Mouse (Mus musculus) CH12.LX (cell line): ENCODE results near the gene Rassf10. TPM values are rescaled to one million over a fixed set of nuclear protein-coding genes. Genes with fewer than 3 reads are reported as not detected.
"Not testable (repeated sequence)": the region's sequence is repeated elsewhere in the genome, so short reads cannot be mapped to it uniquely, and the experiment has no call there.

Experiments used
- DNase-seq: peaks from one replicate; pipeline ENCODE4 v3.0.0-alpha.2; 2013; ENCODE audit errors: extremely low read depth
- H3K27ac ChIP-seq: 2 replicates; pipeline ENCODE4 v1.5.1; 2012; ENCODE audit warnings: low read depth, mild to moderate bottlenecking, control low read depth, moderate library complexity; ENCODE audit not compliant: insufficient read depth
- H3K27me3 ChIP-seq: replicated peaks from 2 replicates; pipeline ENCODE3; 2012; ENCODE audit warnings: inconsistent platforms
- H3K36me3 ChIP-seq, 2 experiments: replicated peaks in 1 of 2; 2 replicates each; pipeline versions ENCODE3 to v1.6.1; 2012; ENCODE audit warnings: inconsistent platforms in 1 of 2, low read length in 1 of 2, mild to moderate bottlenecking in 1 of 2, mixed read lengths in 1 of 2, moderate library complexity in 1 of 2; ENCODE audit not compliant: control insufficient read depth in 1 of 2, insufficient read depth in 1 of 2
- H3K4me1 ChIP-seq, 2 experiments: 2 replicates each; pipeline ENCODE4 v1.6.1; 2012; ENCODE audit warnings: inconsistent platforms in 1 of 2, moderate library complexity in 1 of 2; ENCODE audit not compliant: insufficient read depth in 2 of 2, control insufficient read depth in 1 of 2
- H3K4me2 ChIP-seq: 2 replicates; pipeline ENCODE4 v1.6.1; 2012; ENCODE audit warnings: low read depth, mild to moderate bottlenecking, control low read depth; ENCODE audit not compliant: poor library complexity, insufficient read depth, severe bottlenecking
- H3K4me3 ChIP-seq, 3 experiments: fragments of 150-350 bp in 1 of 3; sonication (generic) in 1 of 3; replicated peaks in 1 of 3; 2 replicates each; pipeline versions ENCODE3 to v1.5.1; 2011 to 2012; ENCODE audit warnings: low read depth in 2 of 3, low read length in 2 of 3, mild to moderate bottlenecking in 2 of 3, moderate library complexity in 2 of 3, control low read depth in 1 of 3, improper control_type of control experiment in 1 of 3, inconsistent platforms in 1 of 3, mixed read lengths in 1 of 3; ENCODE audit not compliant: poor library complexity in 1 of 3
- H3K79me2 ChIP-seq: replicated peaks from 2 replicates; pipeline ENCODE4 v1.6.1; 2012; ENCODE audit warnings: mild to moderate bottlenecking, moderate library complexity; ENCODE audit not compliant: control insufficient read depth, poor library complexity, insufficient read depth, severe bottlenecking; ENCODE audit errors: extremely low read depth
- H3K9ac ChIP-seq: 2 replicates; pipeline ENCODE4 v1.6.1; 2012; ENCODE audit warnings: low read depth, mild to moderate bottlenecking, control low read depth, moderate library complexity; ENCODE audit not compliant: insufficient read depth
- H3K9me3 ChIP-seq: replicated peaks from 2 replicates; pipeline ENCODE3; 2012; ENCODE audit warnings: low read length, inconsistent platforms, mixed read lengths
- BHLHE40 ChIP-seq: IDR thresholded peaks from 2 replicates; pipeline ENCODE4 v1.6.1; 2011; ENCODE audit warnings: mild to moderate bottlenecking, low read depth, low read length, improper control_type of control experiment
- CHD1 ChIP-seq: IDR thresholded peaks from 2 replicates; pipeline ENCODE4 v1.6.1; 2012; ENCODE audit warnings: low read depth, low read length, improper control_type of control experiment, inconsistent platforms
- CHD2 ChIP-seq: IDR thresholded peaks from 2 replicates; pipeline ENCODE4 v1.6.1; 2011; ENCODE audit warnings: low read length, improper control_type of control experiment
- CTCF ChIP-seq, 2 experiments: IDR thresholded peaks in 1 of 2; conservative IDR thresholded peaks in 1 of 2; 2 replicates each; pipeline ENCODE4 v1.5.1; 2011 to 2012; ENCODE audit warnings: low read depth in 2 of 2, low read length in 2 of 2, improper control_type of control experiment in 1 of 2, inconsistent platforms in 1 of 2, mild to moderate bottlenecking in 1 of 2, moderate library complexity in 1 of 2
- E2F4 ChIP-seq: IDR thresholded peaks from 2 replicates; pipeline ENCODE4 v1.6.1; 2011; ENCODE audit warnings: low read depth, low read length, improper control_type of control experiment; ENCODE audit not compliant: insufficient replicate concordance
- ETS1 ChIP-seq: conservative IDR thresholded peaks from 2 replicates; pipeline ENCODE4 v1.6.1; 2012; ENCODE audit warnings: low read depth, mild to moderate bottlenecking, inconsistent platforms, low read length, improper control_type of control experiment, moderate library complexity
- JUND ChIP-seq: conservative IDR thresholded peaks from 2 replicates; pipeline ENCODE4 v1.6.1; 2011; ENCODE audit warnings: low read depth, low read length, improper control_type of control experiment
- MXI1 ChIP-seq: IDR thresholded peaks from 2 replicates; pipeline ENCODE4 v1.6.1; 2011; ENCODE audit warnings: mild to moderate bottlenecking, low read depth, low read length, improper control_type of control experiment
- MYC ChIP-seq: IDR thresholded peaks from 2 replicates; pipeline ENCODE4 v1.6.1; 2011; ENCODE audit warnings: low read depth, mild to moderate bottlenecking, improper control_type of control experiment, low read length
- NELFE ChIP-seq: IDR thresholded peaks from 2 replicates; pipeline ENCODE4 v1.6.1; 2011; ENCODE audit warnings: low read depth, low read length, improper control_type of control experiment
- POLR2A ChIP-seq: IDR thresholded peaks from 2 replicates; pipeline ENCODE4 v1.6.1; 2011; ENCODE audit warnings: low read depth, mild to moderate bottlenecking, improper control_type of control experiment, low read length
- RAD21 ChIP-seq: IDR thresholded peaks from 2 replicates; pipeline ENCODE4 v1.6.1; 2011; ENCODE audit warnings: low read depth, mild to moderate bottlenecking, low read length, improper control_type of control experiment, moderate library complexity
- RCOR1 ChIP-seq: conservative IDR thresholded peaks from 2 replicates; pipeline ENCODE4 v1.6.1; 2012; ENCODE audit warnings: low read depth, mild to moderate bottlenecking, inconsistent platforms, low read length, improper control_type of control experiment
- TCF12 ChIP-seq: IDR thresholded peaks from 2 replicates; pipeline ENCODE4 v1.6.1; 2014; ENCODE audit warnings: low read depth, mild to moderate bottlenecking, inconsistent platforms, low read length, improper control_type of control experiment
- ZC3H11A ChIP-seq: IDR thresholded peaks from 2 replicates; pipeline ENCODE4 v1.6.1; 2012; ENCODE audit warnings: low read depth, mild to moderate bottlenecking, inconsistent platforms, low read length, improper control_type of control experiment
- ZKSCAN1 ChIP-seq: IDR thresholded peaks from 2 replicates; pipeline ENCODE4 v1.6.1; 2012; ENCODE audit warnings: low read depth, inconsistent platforms, low read length, improper control_type of control experiment, borderline replicate concordance
- ZMIZ1 ChIP-seq: IDR thresholded peaks from 2 replicates; pipeline ENCODE4 v1.6.1; 2012; ENCODE audit warnings: low read depth, mild to moderate bottlenecking, inconsistent platforms, low read length, improper control_type of control experiment
- dilution Hi-C: fragments of 300-500 bp; cut with MboI; formaldehyde crosslinking; loops from 2 replicates; pipeline ENCODE4 v1.14.3; 2020; ENCODE audit warnings: low sequenced_read_pairs; ENCODE audit not compliant: extremely low pct_unique_long_range_greater_than_20kb, extremely low pct_ligation_motif_present
- in situ Hi-C: fragments of 300-500 bp; cut with MboI; formaldehyde crosslinking; loops from 3 replicates; pipeline ENCODE4 v1.14.3; 2019; ENCODE audit warnings: low sequenced_read_pairs, low pct_ligation_motif_present, low pct_unique_long_range_greater_than_20kb, mixed read lengths
- polyA plus RNA-seq: library from polyadenylated mRNA; unstranded; fragments of >175 nt; gene quantifications from 2 replicates; pipeline ENCODE4 v1.2.1, GENCODE M21; 2012; ENCODE audit warnings: low read depth; ENCODE audit not compliant: insufficient read length
- total RNA-seq, 2 experiments: library from RNA; depleted of rRNA; stranded (reverse); fragments of 300-350 nt in 1 of 2; fragments of >200 nt in 1 of 2; gene quantifications; 2 replicates each; pipeline ENCODE4 v1.2.3; 2012 to 2014

Gene Rassf10
- total and polyA plus RNA-seq, 3 experiments = not detected

- H3K27ac ChIP-seq = no peak overlapping the region
- peaks cover 0 to 12% of the 10 kb centered on the region in 2 experiments; a peak in 2 of 4 replicates for H3K4me1 ChIP-seq
- in situ Hi-C loops (no loop called here), dilution Hi-C loops (no loop called here)
- H3K4me3 ChIP-seq = no peak overlapping the region
- H3K9ac ChIP-seq = no peak overlapping the region
- H3K79me2 ChIP-seq = no peaks in the 10 kb centered on the region
- TF ChIP-seq RCOR1 = no peak
- TF ChIP-seq NELFE = no peak
- TF ChIP-seq JUND = no peak
- TF ChIP-seq RAD21 = no peak
- TF ChIP-seq ETS1 = no peak
- TF ChIP-seq ZC3H11A = no peak
- no peak for TF ChIP-seq MXI1
- TF ChIP-seq CHD1 = no peak
- no peak for TF ChIP-seq CHD2
- TF ChIP-seq E2F4 = no peak
- no peak for DNase-seq
- H3K36me3 ChIP-seq = no peaks in the 10 kb centered on the region
- H3K4me2 ChIP-seq = no peak overlapping the region
- H3K27me3 ChIP-seq = no peaks in the 10 kb centered on the region
- H3K9me3 ChIP-seq = no peaks in the 10 kb centered on the region
Observed at GRCm38 (mm10) chr7:112930669-112931068, 23.1 kb upstream of the Rassf10 start.

DNA sequence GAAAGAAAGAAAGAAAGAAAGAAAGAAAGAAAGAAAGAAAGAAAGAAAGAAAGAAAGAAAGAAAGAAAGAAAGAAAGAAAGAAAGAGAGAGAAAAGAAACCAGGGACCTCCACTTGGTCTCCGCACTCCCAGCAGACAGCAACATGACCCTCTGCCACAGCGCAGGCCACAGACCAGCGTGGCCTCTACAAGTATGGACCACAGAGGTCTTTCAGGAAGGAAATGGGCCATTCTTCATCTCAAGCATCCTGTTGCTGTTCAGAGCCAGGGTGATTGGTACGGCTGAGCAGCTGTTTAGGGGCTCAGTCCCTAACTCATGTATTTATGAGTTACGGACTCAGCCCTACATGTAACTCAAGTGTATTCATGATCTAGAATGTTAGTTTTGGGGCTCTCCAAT, 17.9 kb upstream of the Rassf10 start:
- H3K4me1 ChIP-seq, in situ Hi-C loops, H3K9me3 ChIP-seq, H3K36me3 ChIP-seq, H3K4me2 ChIP-seq, H3K4me3 ChIP-seq, H3K79me2 ChIP-seq, DNase-seq, H3K27ac ChIP-seq, H3K9ac ChIP-seq, dilution Hi-C loops, H3K27me3 ChIP-seq: not testable (repeated sequence)

DNA sequence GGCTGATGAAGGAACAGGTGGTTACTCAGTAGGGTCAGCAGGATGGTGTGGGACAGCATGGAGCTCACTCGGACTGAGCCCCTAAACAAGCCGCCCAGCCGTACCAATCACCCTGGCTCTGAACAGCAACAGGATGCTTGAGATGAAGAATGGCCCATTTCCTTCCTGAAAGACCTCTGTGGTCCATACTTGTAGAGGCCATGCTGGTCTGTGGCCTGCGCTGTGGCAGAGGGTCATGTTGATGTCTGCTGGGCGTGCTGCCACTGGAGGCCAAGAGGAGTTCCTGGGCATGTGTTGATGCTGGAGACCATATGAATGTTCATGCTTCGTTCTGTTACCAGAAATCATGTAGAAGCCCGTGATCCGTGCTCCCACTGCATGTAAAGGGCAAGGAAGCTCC, 16.7 kb upstream of the Rassf10 start:
- in situ Hi-C loops (no loop called here), dilution Hi-C loops (no loop called here)
- TF ChIP-seq ZKSCAN1 (no peak), BHLHE40 (no peak), JUND (no peak), CTCF (conservative IDR thresholded peaks at IDR 0.05 in 1 of 2, IDR thresholded peaks at IDR 0.05 in 1 of 2; ENCODE audit: low read depth in 2 of 2, low read length in 2 of 2) (no peak), POLR2A (no peak), MYC (no peak), TCF12 (no peak), RAD21 (no peak), ETS1 (no peak), ZMIZ1 (no peak), NELFE (no peak)
- Histone ChIP-seq H3K9ac (no peak overlapping the region), H3K79me2 (no peaks in the 10 kb centered on the region), H3K27ac (no peak overlapping the region), H3K9me3 (no peaks in the 10 kb centered on the region), H3K27me3 (no peaks in the 10 kb centered on the region), H3K36me3 (no peaks in the 10 kb centered on the region), H3K4me2 (no peak overlapping the region), H3K4me3 (no peak overlapping the region), H3K4me1 (no peaks in the 10 kb centered on the region)
- no peak for DNase-seq
